Mouse (Mus musculus) liver (tissue): ENCODE data around the gene Chic1.

ENCODE experiments used
- DNase-seq: peaks from one replicate; pipeline ENCODE4 v3.0.0-alpha.2; 2020; ENCODE audit warnings: mixed read lengths

Gene Chic1

GRCm38 (mm10) chrX:103356287-103356686, at the start of gene Chic1:
Gene Chic1, plus strand, starts transcription at chrX:103356476.
- peak; percentile 55 for DNase-seq

- no peak for DNase-seq
These were observed 48.0 kb upstream of the Chic1 start for GRCm38 (mm10) chrX:103308262-103308661.

GRCm38 (mm10) chrX:103311723-103312122, 44.6 kb upstream of the Chic1 start:
- no peak for DNase-seq

- DNase-seq = no peak
These were observed 42.1 kb upstream of the Chic1 start for GRCm38 (mm10) chrX:103314146-103314545.

- DNase-seq = no peak
These were observed 35.1 kb upstream of the Chic1 start, which contains the start of gene Cdx4 for GRCm38 (mm10) chrX:103321146-103321545. Gene Cdx4, plus strand, starts transcription at chrX:103321398.

- DNase-seq = no peak
These were observed 30.4 kb upstream of the Chic1 start for GRCm38 (mm10) chrX:103325900-103326299.

- DNase-seq = no peak
These were observed 26.9 kb upstream of the Chic1 start for GRCm38 (mm10) chrX:103329386-103329785.

- DNase-seq = no peak
These were observed 25.0 kb upstream of the Chic1 start for GRCm38 (mm10) chrX:103331125-103331858.

GRCm38 (mm10) chrX:103341369-103342113, 14.7 kb upstream of the Chic1 start:
- DNase-seq = no peak

- no peak for DNase-seq
These were observed 492 bp upstream of the Chic1 start for GRCm38 (mm10) chrX:103355784-103356183.

GRCm38 (mm10) chrX:103356761-103357236, 523 bp downstream of the Chic1 start:
- no peak for DNase-seq

- DNase-seq = no peak
These were observed 9.9 kb downstream of the Chic1 start for GRCm38 (mm10) chrX:103366201-103366600.

- DNase-seq = no peak
These were observed 12.4 kb downstream of the Chic1 start for GRCm38 (mm10) chrX:103368650-103369049.

- no peak for DNase-seq
These were observed 14.9 kb downstream of the Chic1 start for GRCm38 (mm10) chrX:103371221-103371620.

GRCm38 (mm10) chrX:103371627-103372026, 15.4 kb downstream of the Chic1 start:
- no peak for DNase-seq

GRCm38 (mm10) chrX:103374250-103374649, 18.0 kb downstream of the Chic1 start:
- no peak for DNase-seq

GRCm38 (mm10) chrX:103384528-103384927, 28.3 kb downstream of the Chic1 start:
- no peak for DNase-seq

- DNase-seq = no peak
These were observed 31.9 kb downstream of the Chic1 start for GRCm38 (mm10) chrX:103388131-103388530.

GRCm38 (mm10) chrX:103393841-103394240, 37.6 kb downstream of the Chic1 start:
- DNase-seq = no peak

- DNase-seq = peak; percentile 55
These were observed 48.7 kb downstream of the Chic1 start for GRCm38 (mm10) chrX:103405021-103405420.

GRCm38 (mm10) chrX:103414167-103414566, 57.9 kb downstream of the Chic1 start, which contains the start of gene Tsx:
Gene Tsx, plus strand, starts transcription at chrX:103414467.
- no peak for DNase-seq

GRCm38 (mm10) chrX:103421710-103422109, 65.4 kb downstream of the Chic1 start, which contains the start of gene Gm26992:
Gene Gm26992, plus strand, starts transcription at chrX:103422010.
- no peak for DNase-seq

- DNase-seq = no peak
These were observed 71.4 kb downstream of the Chic1 start for GRCm38 (mm10) chrX:103427677-103428076.

- DNase-seq = no peak
These were observed 76.0 kb downstream of the Chic1 start for GRCm38 (mm10) chrX:103432293-103432692.
